Mouse (Mus musculus): ENCODE measurements around the gene Gm19402.

DNA sequence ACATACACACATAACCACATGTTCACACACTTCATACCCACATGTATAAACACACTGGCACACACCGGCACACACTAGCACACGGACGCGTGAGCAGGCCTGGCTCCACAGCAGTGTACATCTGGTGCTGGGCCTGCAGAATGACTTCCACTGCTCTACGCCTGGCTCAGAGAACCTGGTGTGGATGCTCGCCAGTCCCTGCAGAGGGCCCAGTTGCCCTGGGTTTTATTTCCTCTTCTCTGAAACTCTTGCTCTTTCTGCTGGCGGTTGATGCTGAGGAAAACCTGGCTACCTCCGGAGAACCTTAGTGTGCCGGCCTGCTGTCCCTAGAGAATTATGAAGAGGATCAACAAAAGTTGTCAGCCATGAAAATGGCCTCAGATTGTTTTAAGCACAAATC is 38.5 kb downstream of the Gm19402 start:
- no peak for TF ChIP-seq CTCF (IDR thresholded peaks at IDR 0.05; ENCODE audit: control insufficient read depth, insufficient read depth, low read length)
- TF ChIP-seq POLR2A (IDR thresholded peaks at IDR 0.05; ENCODE audit: borderline replicate concordance, control insufficient read depth, low read depth, low read length): no peak

All from bone marrow, adult 2 months (tissue).